Mouse (Mus musculus): Measurements from ENCODE around the gene Plpp3. TPM values are rescaled to one million over a fixed set of nuclear protein-coding genes. Genes with fewer than 3 reads are reported as not detected.

The Plpp3 gene
- polyA plus RNA-seq, 2 experiments = 112 to 117 TPM

GRCm38 (mm10) chr4:105281751-105282231 is 124.6 kb downstream of the Plpp3 start:
- TF ChIP-seq POLR2A (IDR thresholded peaks at IDR 0.05; ENCODE audit: borderline replicate concordance, extremely low read depth, insufficient read depth, insufficient read length) = no peak

More at GRCm38 (mm10) chr4:105281751-105282231, 124.6 kb downstream of the Plpp3 start:
- Histone ChIP-seq H3K27ac (replicated peaks; ENCODE audit: low read depth, low read length) (no peak overlapping the region), H3K4me3 (replicated peaks; ENCODE audit: low read length) (no peak overlapping the region), H3K4me2 (replicated peaks; ENCODE audit: low read depth, low read length, severe bottlenecking) (no peak overlapping the region), H3K36me3 (ENCODE audit: control insufficient read depth, insufficient read depth, low read length) (no peaks in the 10 kb centered on the region), H3K27me3 (ENCODE audit: control insufficient read depth, insufficient read depth, low read length) (no peaks in the 10 kb centered on the region), H3K9me3 (ENCODE audit: control insufficient read depth, low read length) (no peaks in the 10 kb centered on the region), H3K4me1 (ENCODE audit: control insufficient read depth, insufficient read depth, low read length) (peaks cover 7% of the 10 kb centered on the region), H3K9ac (ENCODE audit: low read depth, low read length, severe bottlenecking) (no peak overlapping the region)
- 43% methylated on average over 7 of the region's 7 CpGs for WGBS
- ATAC-seq (ENCODE audit: low FRiP score, low read depth) = no peak
- DNase-seq (ENCODE audit: low spot score) = no peak

Other genes starting within 250 kb of the Plpp3 start
- 0.15 and 0.30 TPM in 2 replicates for gene Fyb2, start 243.9 kb upstream of the Plpp3 start, polyA plus RNA-seq (2012; rRNA removed)
- gene Fyb2, start 243.9 kb upstream of the Plpp3 start, polyA plus RNA-seq (2014; fragmentation: Nextera tagmentation; extraction: Ambion mirVana) = 0.39 TPM in 2 replicates
- gene Prkaa2, start 47.5 kb upstream of the Plpp3 start, polyA plus RNA-seq (2012; rRNA removed) = 1.1 and 1.2 TPM in 2 replicates
- gene Prkaa2, start 47.5 kb upstream of the Plpp3 start, polyA plus RNA-seq (2014; fragmentation: Nextera tagmentation; extraction: Ambion mirVana) = 1.2 and 1.7 TPM in 2 replicates